Mouse (Mus musculus) MEL (cell line): ENCODE measurements at regions not wholly inside any gene's neighbourhood (a gene's known extent, or its start where the extent isn't known, plus 50 kb on each side); places are given as distances from the start of the nearest gene placed in this dataset.

Experiments
- DNase-seq: peaks from one replicate; pipeline ENCODE4 v3.0.0; 2011; ENCODE audit warnings: low read depth, low spot score
- H3K27ac ChIP-seq: 2 replicates; pipeline ENCODE4 v1.5.1; 2012; ENCODE audit warnings: low read depth, mild to moderate bottlenecking, control low read depth, low read length, moderate library complexity; ENCODE audit not compliant: control insufficient read depth
- H3K27me3 ChIP-seq, 2 experiments: fragments of 150-350 bp in 1 of 2; sonication (generic) in 1 of 2; 2 replicates each; pipeline ENCODE4 v1.6.1; 2012; ENCODE audit warnings: low read length in 2 of 2, mild to moderate bottlenecking in 2 of 2, improper control_type of control experiment in 1 of 2, moderate library complexity in 1 of 2; ENCODE audit not compliant: insufficient read depth in 2 of 2, control insufficient read depth in 1 of 2
- H3K36me3 ChIP-seq, 2 experiments: 2 replicates each; pipeline ENCODE4 v1.6.1; 2012 to 2014; ENCODE audit warnings: low read length in 2 of 2, improper control_type of control experiment in 1 of 2, inconsistent platforms in 1 of 2, mild to moderate bottlenecking in 1 of 2; ENCODE audit not compliant: insufficient read depth in 2 of 2, control insufficient read depth in 1 of 2
- H3K4me1 ChIP-seq, 2 experiments: fragments of 150-350 bp in 1 of 2; sonication (generic) in 1 of 2; 2 replicates each; pipeline ENCODE4 v1.6.1; 2012; ENCODE audit warnings: low read length in 2 of 2, improper control_type of control experiment in 1 of 2, mild to moderate bottlenecking in 1 of 2; ENCODE audit not compliant: insufficient read depth in 2 of 2, control insufficient read depth in 1 of 2
- H3K4me3 ChIP-seq, 2 experiments: fragments of 150-350 bp in 1 of 2; sonication (generic) in 1 of 2; 2 replicates each; pipeline ENCODE4 v1.5.1; 2012; ENCODE audit warnings: low read depth in 2 of 2, low read length in 2 of 2, mild to moderate bottlenecking in 2 of 2, moderate library complexity in 2 of 2, control low read depth in 1 of 2, improper control_type of control experiment in 1 of 2; ENCODE audit not compliant: control insufficient read depth in 1 of 2, insufficient read depth in 1 of 2
- H3K79me2 ChIP-seq: 2 replicates; pipeline ENCODE4 v1.6.1; 2012; ENCODE audit warnings: mild to moderate bottlenecking, low read length, moderate library complexity; ENCODE audit not compliant: control insufficient read depth, poor library complexity, insufficient read depth
- H3K9ac ChIP-seq: 2 replicates; pipeline ENCODE4 v1.6.1; 2012; ENCODE audit warnings: low read depth, mild to moderate bottlenecking, control low read depth, low read length, moderate library complexity; ENCODE audit not compliant: control insufficient read depth, poor library complexity, severe bottlenecking
- H3K9me3 ChIP-seq: fragments of 150-350 bp; sonication (generic); replicated peaks from 2 replicates; pipeline ENCODE4 v1.6.1; 2012; ENCODE audit warnings: mild to moderate bottlenecking, low read length, improper control_type of control experiment, moderate library complexity; ENCODE audit not compliant: insufficient read depth
- CHD1 ChIP-seq: IDR thresholded peaks from 2 replicates; pipeline ENCODE4 v1.6.1; 2012; ENCODE audit warnings: low read depth, mild to moderate bottlenecking, inconsistent platforms, low read length, improper control_type of control experiment
- CTCF ChIP-seq, 3 experiments: IDR thresholded peaks in 2 of 3; conservative IDR thresholded peaks in 1 of 3; 2 replicates each; pipeline ENCODE4 v1.5.1; 2011 to 2012; ENCODE audit warnings: low read length in 3 of 3, low read depth in 2 of 3, mild to moderate bottlenecking in 2 of 3, improper control_type of control experiment in 1 of 3, inconsistent platforms in 1 of 3, mixed read lengths in 1 of 3, moderate library complexity in 1 of 3; ENCODE audit not compliant: control insufficient read depth in 1 of 3, insufficient read depth in 1 of 3, poor library complexity in 1 of 3, severe bottlenecking in 1 of 3
- E2F4 ChIP-seq: IDR thresholded peaks from 2 replicates; pipeline ENCODE4 v1.6.1; 2011; ENCODE audit warnings: low read depth, low read length, improper control_type of control experiment, borderline replicate concordance
- ELF1 ChIP-seq: IDR thresholded peaks from 2 replicates; pipeline ENCODE4 v1.6.1; 2014; ENCODE audit warnings: low read depth, mild to moderate bottlenecking, inconsistent platforms, low read length, improper control_type of control experiment, moderate library complexity
- EP300 ChIP-seq, 2 experiments: IDR thresholded peaks; 2 replicates each; pipeline ENCODE4 v1.6.1; 2011; ENCODE audit warnings: improper control_type of control experiment in 2 of 2, low read length in 2 of 2, low read depth in 1 of 2, mild to moderate bottlenecking in 1 of 2
- GABPA ChIP-seq: IDR thresholded peaks from 2 replicates; pipeline ENCODE4 v1.6.1; 2012; ENCODE audit warnings: low read depth, mild to moderate bottlenecking, inconsistent platforms, low read length, improper control_type of control experiment, moderate library complexity
- JUND ChIP-seq: IDR thresholded peaks from 2 replicates; pipeline ENCODE4 v1.6.1; 2011; ENCODE audit warnings: low read depth, mild to moderate bottlenecking, improper control_type of control experiment, low read length
- KAT2A ChIP-seq: conservative IDR thresholded peaks from 2 replicates; pipeline ENCODE4 v1.6.1; 2012; ENCODE audit warnings: low read depth, low read length, improper control_type of control experiment, inconsistent platforms
- MEF2A ChIP-seq: IDR thresholded peaks from 2 replicates; pipeline ENCODE4 v1.6.1; 2014; ENCODE audit warnings: low read depth, mild to moderate bottlenecking, inconsistent platforms, low read length, improper control_type of control experiment; ENCODE audit not compliant: poor library complexity, insufficient replicate concordance, severe bottlenecking; ENCODE audit errors: extremely low read depth
- NELFE ChIP-seq: IDR thresholded peaks from 2 replicates; pipeline ENCODE4 v1.6.1; 2011; ENCODE audit warnings: low read depth, low read length, improper control_type of control experiment
- NRF1 ChIP-seq: IDR thresholded peaks from 2 replicates; pipeline ENCODE4 v1.6.1; 2014; ENCODE audit warnings: low read depth, mild to moderate bottlenecking, inconsistent platforms, low read length, improper control_type of control experiment, moderate library complexity; ENCODE audit not compliant: poor library complexity, insufficient read depth, severe bottlenecking
- POLR2A ChIP-seq, 2 experiments: IDR thresholded peaks; 2 replicates each; pipeline ENCODE4 v1.6.1; 2011 to 2012; ENCODE audit warnings: low read length in 2 of 2, mild to moderate bottlenecking in 2 of 2, control low read depth in 1 of 2, improper control_type of control experiment in 1 of 2, low read depth in 1 of 2, moderate library complexity in 1 of 2; ENCODE audit not compliant: control insufficient read depth in 1 of 2, insufficient read depth in 1 of 2, poor library complexity in 1 of 2
- RAD21 ChIP-seq: IDR thresholded peaks from 2 replicates; pipeline ENCODE4 v1.6.1; 2011; ENCODE audit warnings: mild to moderate bottlenecking, low read depth, low read length, improper control_type of control experiment
- RCOR1 ChIP-seq: IDR thresholded peaks from 2 replicates; pipeline ENCODE4 v1.6.1; 2012; ENCODE audit warnings: low read depth, mild to moderate bottlenecking, inconsistent platforms, low read length, improper control_type of control experiment
- SIN3A ChIP-seq: IDR thresholded peaks from 2 replicates; pipeline ENCODE4 v1.6.1; 2012; ENCODE audit warnings: low read length, improper control_type of control experiment, inconsistent platforms
- SMC3 ChIP-seq: IDR thresholded peaks from 2 replicates; pipeline ENCODE4 v1.6.1; 2011; ENCODE audit warnings: low read depth, low read length, improper control_type of control experiment
- TCF12 ChIP-seq: IDR thresholded peaks from 2 replicates; pipeline ENCODE4 v1.6.1; 2014; ENCODE audit warnings: low read depth, mild to moderate bottlenecking, inconsistent platforms, low read length, improper control_type of control experiment, moderate library complexity
- ZKSCAN1 ChIP-seq: IDR thresholded peaks from 2 replicates; pipeline ENCODE4 v1.6.1; 2012; ENCODE audit warnings: low read depth, mild to moderate bottlenecking, inconsistent platforms, low read length, improper control_type of control experiment, moderate library complexity
- ZMIZ1 ChIP-seq: IDR thresholded peaks from 2 replicates; pipeline ENCODE4 v1.6.1; 2012; ENCODE audit warnings: low read depth, mild to moderate bottlenecking, inconsistent platforms, low read length, improper control_type of control experiment, moderate library complexity

DNA sequence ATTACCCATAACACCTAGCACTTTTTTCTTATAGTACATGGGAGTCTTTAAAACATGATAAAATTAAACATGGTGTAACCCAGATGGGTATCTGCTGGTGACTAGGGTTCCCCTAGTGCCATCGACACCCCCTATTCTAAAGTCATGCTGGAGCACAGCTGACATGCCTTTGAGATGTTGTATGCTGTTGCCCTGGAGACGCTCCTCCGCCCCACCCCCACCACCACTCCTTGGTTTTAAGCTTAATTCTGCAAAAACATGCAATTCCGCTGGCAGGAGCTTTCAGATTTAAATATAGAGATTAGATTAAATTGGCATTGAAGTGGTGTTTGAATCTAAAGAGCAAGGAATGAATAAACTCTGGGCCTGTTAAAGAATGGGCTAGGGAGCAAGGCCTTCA is 210.6 kb upstream of the Fam19a5 start:
- no peak overlapping the region for H3K27ac ChIP-seq
- H3K27me3 ChIP-seq = no peaks in the 10 kb centered on the region
- no peak overlapping the region for H3K4me3 ChIP-seq
- DNase-seq = no peak
- H3K9me3 ChIP-seq = no peaks in the 10 kb centered on the region
- no peaks in the 10 kb centered on the region for H3K4me1 ChIP-seq
- no peaks in the 10 kb centered on the region for H3K36me3 ChIP-seq
- no peak for TF ChIP-seq CHD1
- no peak for TF ChIP-seq ZKSCAN1
- no peak for TF ChIP-seq MEF2A
- TF ChIP-seq, all 39 proteins: peak for 0
- Histone ChIP-seq H3K9ac (no peak overlapping the region), H3K79me2 (no peaks in the 10 kb centered on the region)

DNA sequence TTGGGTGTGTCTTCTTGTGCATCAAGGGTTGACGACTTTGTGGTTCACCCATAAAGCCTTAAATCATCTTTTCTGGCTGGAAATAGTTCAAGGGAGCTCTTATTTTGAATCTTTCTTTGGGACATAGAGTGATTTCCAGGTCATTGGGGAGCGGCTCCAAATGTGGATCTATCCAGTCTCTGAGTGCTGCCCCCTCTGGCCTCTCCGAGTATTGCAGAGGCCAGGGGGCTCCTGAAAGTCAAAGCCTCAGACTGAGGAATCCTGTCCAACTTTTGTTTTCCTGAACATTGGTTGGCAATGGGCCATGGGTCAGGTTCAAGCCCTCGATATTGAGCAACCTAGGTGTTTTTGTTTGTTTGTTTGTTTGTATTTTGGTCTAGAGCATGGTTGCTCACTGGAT is 209.7 kb upstream of the Fam19a5 start:
- Histone ChIP-seq H3K9me3 (no peaks in the 10 kb centered on the region), H3K79me2 (no peaks in the 10 kb centered on the region), H3K4me3 (no peak overlapping the region), H3K27me3 (no peaks in the 10 kb centered on the region), H3K36me3 (no peaks in the 10 kb centered on the region), H3K4me1 (no peaks in the 10 kb centered on the region), H3K27ac (no peak overlapping the region), H3K9ac (no peak overlapping the region)
- no peak for DNase-seq
- peak in 2 of 3 experiments; percentile 5 to 9; a peak in 1 of 6 replicates for TF ChIP-seq CTCF (IDR thresholded peaks at IDR 0.05 in 2 of 3, conservative IDR thresholded peaks at IDR 0.05 in 1 of 3; ENCODE audit: control insufficient read depth in 1 of 3, insufficient read depth in 1 of 3, low read depth in 2 of 3, low read length in 3 of 3, poor library complexity in 1 of 3, severe bottlenecking in 1 of 3)
- no peak for TF ChIP-seq JUND

- TF ChIP-seq SMC3 = no peak
- no peak for TF ChIP-seq GABPA
- TF ChIP-seq RAD21 = no peak
- no peak for TF ChIP-seq ZMIZ1
- no peak for TF ChIP-seq EP300 (IDR thresholded peaks at IDR 0.05; ENCODE audit: low read depth in 1 of 2, low read length in 2 of 2)
- TF ChIP-seq POLR2A (IDR thresholded peaks at IDR 0.05; ENCODE audit: control insufficient read depth in 1 of 2, insufficient read depth in 1 of 2, low read depth in 1 of 2, low read length in 2 of 2, poor library complexity in 1 of 2) = no peak
- TF ChIP-seq RCOR1 = no peak
- TF ChIP-seq E2F4 = no peak
- TF ChIP-seq KAT2A = no peak
- TF ChIP-seq NELFE = no peak
- TF ChIP-seq TCF12 = no peak
- TF ChIP-seq NRF1 = no peak
- no peak for TF ChIP-seq ELF1
- TF ChIP-seq ZKSCAN1 = no peak
- TF ChIP-seq SIN3A = no peak
- H3K27ac ChIP-seq = no peak overlapping the region
- no peaks in the 10 kb centered on the region for H3K36me3 ChIP-seq
- no peaks in the 10 kb centered on the region for H3K9me3 ChIP-seq
- no peak overlapping the region for H3K4me3 ChIP-seq
- no peaks in the 10 kb centered on the region for H3K79me2 ChIP-seq
- DNase-seq = no peak
- H3K27me3 ChIP-seq = no peaks in the 10 kb centered on the region
- no peaks in the 10 kb centered on the region for H3K4me1 ChIP-seq
- no peak overlapping the region for H3K9ac ChIP-seq
Measured at GRCm38 (mm10) chr15:87335324-87335723, 208.8 kb upstream of the Fam19a5 start.
